Mouse (Mus musculus): ENCODE results near the gene Gm20388. TPM values are rescaled to one million over a fixed set of nuclear protein-coding genes. Genes with fewer than 3 reads are reported as not detected.
"Not testable (repeated sequence)": the region's sequence is repeated elsewhere in the genome, so short reads cannot be mapped to it uniquely, and the experiment has no call there.

The Gm20388 gene
- polyA plus RNA-seq, 1 experiment from 2014 or later, result 7.4 TPM

DNA sequence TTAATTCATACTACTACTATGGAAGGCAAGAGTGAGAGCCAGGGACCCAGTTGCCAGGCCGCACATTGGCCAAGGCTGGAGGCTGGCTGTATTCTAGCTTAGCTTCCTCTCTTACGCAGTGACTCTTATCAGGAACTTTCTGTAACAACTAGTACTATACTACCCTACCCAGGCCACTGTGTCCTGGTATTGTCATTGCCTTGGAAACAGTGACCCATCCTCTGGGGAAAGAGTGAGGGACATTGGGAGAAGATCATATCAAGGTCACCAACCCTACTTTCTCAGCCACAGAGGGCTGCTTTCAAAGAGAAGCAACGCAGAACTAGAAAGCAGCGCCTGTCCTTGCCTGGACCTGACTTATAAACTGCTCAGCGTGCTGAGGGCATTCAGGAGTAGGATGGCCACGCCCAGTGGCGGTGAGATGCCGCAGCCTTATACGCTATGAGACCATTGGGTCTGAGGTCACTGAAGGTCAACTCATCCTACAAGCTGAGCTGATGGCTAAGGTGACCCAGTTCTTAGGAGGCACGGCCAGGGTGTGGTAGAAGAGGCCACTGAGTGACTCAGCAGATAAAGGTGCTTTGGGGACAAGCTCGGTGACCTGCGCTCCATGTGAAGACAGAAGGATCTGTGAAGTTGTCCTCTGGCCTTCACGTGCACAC lies 417.9 kb downstream of the Gm20388 start:
- Histone ChIP-seq H3K4me1 (ENCODE audit: control insufficient read depth, insufficient read depth, low read length) (peaks cover 10% of the 10 kb centered on the region), H3K4me2 (ENCODE audit: low read depth, low read length) (no peak overlapping the region), H3K4me3 (replicated peaks; ENCODE audit: low read length) (no peak overlapping the region), H3K27ac (ENCODE audit: low read length) (no peak overlapping the region), H3K9me3 (replicated peaks; ENCODE audit: control insufficient read depth, low read length) (no peaks in the 10 kb centered on the region), H3K27me3 (ENCODE audit: control insufficient read depth, insufficient read depth, low read length) (no peaks in the 10 kb centered on the region), H3K9ac (ENCODE audit: low read length) (no peak overlapping the region), H3K36me3 (ENCODE audit: control insufficient read depth, insufficient read depth, low read length) (no peaks in the 10 kb centered on the region)
- no peak for ATAC-seq (ENCODE audit: insufficient read depth, low FRiP score)
- 84% methylated on average over 13 of the region's 13 CpGs for WGBS

DNA sequence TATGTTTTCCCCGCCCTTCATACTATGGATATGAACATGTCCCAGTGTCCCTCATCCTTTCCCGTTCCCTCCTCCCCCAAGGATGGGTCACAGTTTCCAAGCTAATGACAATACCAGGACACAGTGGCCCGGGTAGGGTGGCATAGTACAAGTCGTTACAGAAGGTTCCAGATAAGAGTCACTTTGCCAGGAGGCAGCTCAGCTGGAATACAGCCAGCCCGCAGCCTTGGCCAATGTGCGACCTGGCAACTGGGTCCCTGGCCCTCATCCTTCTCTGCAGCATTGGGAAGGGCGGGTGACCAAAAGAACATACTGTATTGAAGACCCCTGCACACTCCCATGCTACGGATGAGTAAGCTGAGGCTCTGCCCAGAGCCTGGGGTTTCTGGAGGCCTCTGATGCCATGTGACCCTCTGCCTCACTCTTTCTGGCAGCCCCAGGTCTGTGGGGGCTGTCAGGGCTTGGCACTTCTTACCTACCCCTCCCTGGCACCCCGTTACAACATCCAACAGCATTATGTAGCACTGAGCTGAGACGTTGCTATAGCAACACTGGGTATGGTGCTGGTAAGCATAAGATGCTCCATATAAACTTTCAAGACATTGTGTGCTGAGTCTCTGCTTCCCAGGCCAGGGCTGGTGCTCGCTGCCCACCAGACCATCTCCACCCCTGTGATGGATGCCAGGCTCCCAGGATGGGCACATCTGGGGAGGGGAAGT lies 418.5 kb downstream of the Gm20388 start:
- Histone ChIP-seq H3K9ac (ENCODE audit: low read length) (no peak overlapping the region), H3K4me3 (replicated peaks; ENCODE audit: low read length) (no peak overlapping the region), H3K4me2 (ENCODE audit: low read depth, low read length) (no peak overlapping the region), H3K9me3 (replicated peaks; ENCODE audit: control insufficient read depth, low read length) (no peaks in the 10 kb centered on the region), H3K36me3 (ENCODE audit: control insufficient read depth, insufficient read depth, low read length) (no peaks in the 10 kb centered on the region), H3K27ac (ENCODE audit: low read length) (no peak overlapping the region), H3K27me3 (ENCODE audit: control insufficient read depth, insufficient read depth, low read length) (no peaks in the 10 kb centered on the region), H3K4me1 (ENCODE audit: control insufficient read depth, insufficient read depth, low read length) (peaks cover 8% of the 10 kb centered on the region; the same call in 1 of the 2 replicates)
- no peak for ATAC-seq (ENCODE audit: insufficient read depth, low FRiP score)
- WGBS, result 89% methylated on average over 11 of the region's 11 CpGs

DNA sequence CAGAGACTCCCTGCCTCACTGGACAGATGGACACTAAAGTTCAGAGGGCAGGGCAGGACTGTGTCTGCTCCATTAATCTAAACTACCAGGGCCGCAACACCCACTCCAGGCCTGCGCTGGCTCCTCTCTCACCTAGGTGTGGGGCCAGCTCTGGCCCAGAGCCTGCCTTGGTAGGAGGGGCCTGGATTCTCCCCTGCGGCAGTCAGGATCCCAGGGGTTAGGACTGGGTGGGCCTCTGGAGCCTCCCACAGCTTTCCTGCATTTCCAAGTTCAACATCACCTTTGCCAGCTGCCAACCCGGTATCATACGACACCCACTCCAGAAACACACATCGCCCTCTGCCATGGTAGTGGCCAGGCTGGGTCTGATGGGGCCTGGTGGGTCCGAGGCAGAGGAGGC lies 420.4 kb downstream of the Gm20388 start:
- peaks cover 16% of the 10 kb centered on the region for H3K4me1 ChIP-seq (ENCODE audit: control insufficient read depth, insufficient read depth, low read length)
- WGBS, result 64% methylated on average over 7 of the region's 7 CpGs
- H3K4me2 ChIP-seq (ENCODE audit: low read depth, low read length), result no peak overlapping the region
- no peak overlapping the region for H3K27ac ChIP-seq (ENCODE audit: low read length)
- no peaks in the 10 kb centered on the region for H3K27me3 ChIP-seq (ENCODE audit: control insufficient read depth, insufficient read depth, low read length)
- no peaks in the 10 kb centered on the region for H3K9me3 ChIP-seq (replicated peaks; ENCODE audit: control insufficient read depth, low read length)
- H3K9ac ChIP-seq (ENCODE audit: low read length), result 0 out of 2 replicates have a peak overlapping the region, but pooled peaks have one; percentile 24
- ATAC-seq (ENCODE audit: insufficient read depth, low FRiP score), result no peak
- no peaks in the 10 kb centered on the region for H3K36me3 ChIP-seq (ENCODE audit: control insufficient read depth, insufficient read depth, low read length)
- no peak overlapping the region for H3K4me3 ChIP-seq (replicated peaks; ENCODE audit: low read length)

DNA sequence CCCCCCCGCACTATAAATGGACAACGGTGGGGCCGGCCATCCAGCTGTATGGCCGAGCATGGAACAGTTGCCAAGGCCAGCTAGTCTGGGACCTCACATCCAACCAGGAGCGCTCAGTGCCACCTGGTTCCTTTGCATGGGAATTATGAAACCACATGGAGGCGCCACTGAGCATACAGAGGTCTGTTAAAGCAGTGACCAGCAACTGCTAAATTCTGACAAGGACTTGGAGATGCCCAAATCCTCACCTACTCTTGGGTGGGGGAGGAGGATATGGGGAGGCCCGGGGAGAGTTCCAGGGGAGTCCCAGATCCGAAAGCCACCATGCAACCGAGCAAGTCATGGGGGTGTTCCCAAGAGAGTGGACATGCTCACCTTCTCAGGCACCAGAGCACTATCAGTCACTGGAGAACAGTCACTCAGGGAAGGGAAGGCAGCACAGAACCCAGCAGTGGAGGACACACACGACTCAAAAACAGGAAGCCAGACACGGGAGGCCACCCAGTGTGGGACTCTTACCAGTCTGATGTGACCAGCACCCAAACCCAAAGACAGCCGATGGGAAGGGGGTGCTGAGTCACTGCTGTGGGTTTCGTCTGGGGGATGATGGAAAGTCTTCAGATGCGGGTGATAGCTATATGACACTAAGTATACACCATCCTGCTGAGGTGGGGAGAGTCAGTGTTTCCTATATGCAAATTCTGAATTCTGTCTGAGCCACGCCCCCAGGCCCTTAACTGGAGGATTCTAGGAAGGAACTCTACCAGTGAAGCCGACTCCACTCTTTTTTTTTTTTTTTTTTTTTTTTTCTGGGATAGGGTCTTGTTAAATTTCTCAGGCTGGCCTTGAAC lies 422.0 kb downstream of the Gm20388 start:
- Histone ChIP-seq H3K27ac (ENCODE audit: low read length) (no peak overlapping the region), H3K4me1 (ENCODE audit: control insufficient read depth, insufficient read depth, low read length) (peaks cover 20% of the 10 kb centered on the region), H3K4me2 (ENCODE audit: low read depth, low read length) (no peak overlapping the region), H3K4me3 (replicated peaks; ENCODE audit: low read length) (no peak overlapping the region), H3K9me3 (replicated peaks; ENCODE audit: control insufficient read depth, low read length) (no peaks in the 10 kb centered on the region), H3K36me3 (ENCODE audit: control insufficient read depth, insufficient read depth, low read length) (no peaks in the 10 kb centered on the region), H3K27me3 (ENCODE audit: control insufficient read depth, insufficient read depth, low read length) (no peaks in the 10 kb centered on the region), H3K9ac (ENCODE audit: low read length) (no peak overlapping the region)
- 72% methylated on average over 16 of the region's 16 CpGs for WGBS
- ATAC-seq (ENCODE audit: insufficient read depth, low FRiP score), result no peak

DNA sequence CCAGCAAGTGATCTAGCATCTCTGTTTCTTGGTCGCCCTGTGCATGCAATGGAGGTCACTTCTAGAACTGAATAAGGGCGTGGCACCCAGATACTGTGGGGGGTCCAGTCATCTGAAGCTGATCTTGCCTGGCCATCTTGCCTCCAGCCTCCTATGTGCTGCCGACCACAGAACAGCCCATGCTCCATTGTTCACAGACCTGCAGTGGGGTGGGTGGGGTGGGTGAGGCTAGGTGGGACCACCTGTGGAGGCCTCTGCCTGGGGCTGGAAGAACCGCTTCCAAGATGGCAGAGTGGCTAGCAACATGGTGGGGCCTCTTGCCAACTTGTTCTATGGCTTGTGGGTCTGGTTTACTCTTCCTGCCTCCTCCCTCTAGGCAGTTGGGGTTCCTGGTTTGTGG lies 423.0 kb downstream of the Gm20388 start:
- no peak overlapping the region for H3K4me3 ChIP-seq (replicated peaks; ENCODE audit: low read length)
- no peak for ATAC-seq (ENCODE audit: insufficient read depth, low FRiP score)
- no peaks in the 10 kb centered on the region for H3K27me3 ChIP-seq (ENCODE audit: control insufficient read depth, insufficient read depth, low read length)
- no peak overlapping the region for H3K4me2 ChIP-seq (ENCODE audit: low read depth, low read length)
- H3K9ac ChIP-seq (ENCODE audit: low read length), result no peak overlapping the region
- H3K9me3 ChIP-seq (replicated peaks; ENCODE audit: control insufficient read depth, low read length), result no peaks in the 10 kb centered on the region
- no peak overlapping the region for H3K27ac ChIP-seq (ENCODE audit: low read length)
- H3K4me1 ChIP-seq (ENCODE audit: control insufficient read depth, insufficient read depth, low read length), result peaks cover 20% of the 10 kb centered on the region
- 89% methylated on average over 4 of the region's 4 CpGs for WGBS
- no peaks in the 10 kb centered on the region for H3K36me3 ChIP-seq (ENCODE audit: control insufficient read depth, insufficient read depth, low read length)

DNA sequence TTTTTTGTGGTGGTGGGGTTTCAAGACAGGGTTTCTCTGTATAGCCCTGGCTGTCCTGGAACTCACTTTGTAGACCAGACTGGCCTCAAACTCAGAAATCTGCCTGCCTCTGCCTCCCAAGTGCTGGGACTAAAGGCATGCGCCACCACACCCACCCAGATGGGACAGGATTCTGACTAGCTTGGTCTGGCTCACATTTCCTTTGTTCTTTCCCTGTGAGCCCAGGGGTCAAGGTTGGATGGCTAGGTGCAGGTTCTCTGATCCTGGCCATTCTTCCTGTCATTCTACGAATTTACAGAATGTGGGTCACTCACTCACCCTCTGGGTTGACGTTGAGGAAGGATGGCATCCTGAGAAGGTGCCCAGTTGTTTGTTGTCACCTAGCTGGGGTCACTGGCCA lies 423.6 kb downstream of the Gm20388 start:
- peak overlapping the region; percentile 38 for H3K27ac ChIP-seq (ENCODE audit: low read length)
- H3K4me2 ChIP-seq (ENCODE audit: low read depth, low read length); H3K9me3 ChIP-seq (replicated peaks; ENCODE audit: control insufficient read depth, low read length); ATAC-seq (ENCODE audit: insufficient read depth, low FRiP score); H3K27me3 ChIP-seq (ENCODE audit: control insufficient read depth, insufficient read depth, low read length); H3K4me3 ChIP-seq (replicated peaks; ENCODE audit: low read length); H3K36me3 ChIP-seq (ENCODE audit: control insufficient read depth, insufficient read depth, low read length): not testable (repeated sequence)
- peak overlapping the region; percentile 36; the same call in 1 of the 2 replicates for H3K9ac ChIP-seq (ENCODE audit: low read length)
- 81% methylated on average over 3 of the region's 3 CpGs for WGBS
- peaks cover 20% of the 10 kb centered on the region for H3K4me1 ChIP-seq (ENCODE audit: control insufficient read depth, insufficient read depth, low read length)

DNA sequence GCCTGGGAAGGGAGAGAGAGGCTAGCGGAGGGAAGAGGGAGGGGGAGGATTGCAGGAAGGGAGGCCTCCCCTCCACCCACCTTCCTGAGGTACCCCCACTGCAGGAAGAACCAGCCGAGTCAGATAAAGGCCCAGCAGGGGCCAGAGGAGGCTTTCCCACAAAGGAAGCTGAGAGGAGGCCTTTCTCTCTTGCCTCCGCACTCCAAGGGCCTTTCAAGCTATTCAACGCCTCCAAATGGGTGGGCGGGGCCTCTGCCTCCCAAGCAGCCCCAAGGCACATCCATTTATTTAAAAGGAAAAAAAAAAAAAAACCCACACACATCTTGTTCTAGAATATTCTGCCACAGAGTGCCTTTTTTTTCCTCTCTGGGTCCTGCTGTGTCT lies 424.2 kb downstream of the Gm20388 start:
- H3K27ac ChIP-seq (ENCODE audit: low read length), result peak overlapping the region; percentile 38
- WGBS, result 31% methylated on average over 5 of the region's 5 CpGs
- peaks cover 20% of the 10 kb centered on the region for H3K4me1 ChIP-seq (ENCODE audit: control insufficient read depth, insufficient read depth, low read length)
- peak overlapping the region; percentile 36; the same call in 1 of the 2 replicates for H3K9ac ChIP-seq (ENCODE audit: low read length)
- H3K9me3 ChIP-seq (replicated peaks; ENCODE audit: control insufficient read depth, low read length), result 0 out of 2 replicates have a peak, but pooled peaks cover 3% of the 10 kb centered on the region
- no peaks in the 10 kb centered on the region for H3K36me3 ChIP-seq (ENCODE audit: control insufficient read depth, insufficient read depth, low read length)
- H3K4me2 ChIP-seq (ENCODE audit: low read depth, low read length), result peak overlapping the region; percentile 50
- no peaks in the 10 kb centered on the region for H3K27me3 ChIP-seq (ENCODE audit: control insufficient read depth, insufficient read depth, low read length)
- no peak overlapping the region for H3K4me3 ChIP-seq (replicated peaks; ENCODE audit: low read length)
- no peak; the same call in 1 of the 2 replicates for ATAC-seq (ENCODE audit: insufficient read depth, low FRiP score)

DNA sequence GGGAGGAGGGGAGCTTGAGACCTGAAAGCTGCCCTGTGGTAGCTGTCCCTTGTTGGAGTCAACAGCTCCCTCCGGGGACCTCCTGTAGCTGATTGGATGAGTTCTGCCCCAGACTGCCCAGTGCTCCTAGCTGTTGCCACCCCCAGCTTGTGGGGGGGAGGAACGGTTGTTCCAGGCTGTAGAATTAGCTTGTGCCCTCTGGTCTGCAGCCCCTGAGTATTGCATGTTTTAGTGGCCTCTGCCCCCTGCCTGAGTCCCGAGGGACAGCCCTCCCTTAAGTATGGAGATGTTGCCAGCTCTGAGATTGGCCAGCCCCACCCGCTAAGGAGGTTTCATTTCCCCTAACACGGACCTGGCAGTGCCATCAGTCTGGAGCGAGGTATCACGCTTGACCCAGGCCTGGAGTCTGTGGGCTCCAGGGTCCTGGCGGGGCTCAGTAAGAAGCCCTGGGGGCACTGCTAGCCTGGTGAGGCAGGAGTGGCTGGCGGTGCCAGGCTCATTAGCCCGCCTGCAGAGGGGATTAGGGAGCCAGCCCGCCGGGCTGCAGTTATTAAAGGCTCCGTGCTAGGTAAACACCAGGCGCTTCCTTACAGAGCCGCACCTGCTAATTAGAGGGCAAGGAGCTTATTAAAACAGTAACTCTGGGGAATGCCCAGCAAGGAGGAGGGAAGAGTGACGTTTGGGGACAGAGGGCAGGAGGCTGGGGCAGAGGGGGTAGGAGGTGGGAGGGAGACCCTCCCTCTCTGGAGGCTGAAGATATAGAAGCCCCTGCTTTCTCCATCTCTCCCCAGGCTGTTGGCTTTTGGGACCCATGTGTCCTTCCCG lies 424.8 kb downstream of the Gm20388 start:
- peak overlapping the region; percentile 50 for H3K4me2 ChIP-seq (ENCODE audit: low read depth, low read length)
- peaks cover 20% of the 10 kb centered on the region for H3K4me1 ChIP-seq (ENCODE audit: control insufficient read depth, insufficient read depth, low read length)
- H3K4me3 ChIP-seq (replicated peaks; ENCODE audit: low read length), result peak overlapping the region; percentile 27
- 0 out of 2 replicates have a peak, but pooled peaks cover 3% of the 10 kb centered on the region for H3K9me3 ChIP-seq (replicated peaks; ENCODE audit: control insufficient read depth, low read length)
- H3K36me3 ChIP-seq (ENCODE audit: control insufficient read depth, insufficient read depth, low read length), result no peaks in the 10 kb centered on the region
- WGBS, result 15% methylated on average over 17 of the region's 17 CpGs
- H3K9ac ChIP-seq (ENCODE audit: low read length), result peak overlapping the region; percentile 57
- H3K27ac ChIP-seq (ENCODE audit: low read length), result peak overlapping the region; percentile 38
- ATAC-seq (ENCODE audit: insufficient read depth, low FRiP score), result no peak
- H3K27me3 ChIP-seq (ENCODE audit: control insufficient read depth, insufficient read depth, low read length), result no peaks in the 10 kb centered on the region
